Mouse (Mus musculus) MEL (cell line): Measurements from ENCODE around the gene Suclg2.

ENCODE experiments used
- E2F4 ChIP-seq: IDR thresholded peaks from 2 replicates; pipeline ENCODE4 v1.6.1; 2011; ENCODE audit warnings: low read depth, low read length, improper control_type of control experiment, borderline replicate concordance
- EP300 ChIP-seq, 2 experiments: IDR thresholded peaks; 2 replicates each; pipeline ENCODE4 v1.6.1; 2011; ENCODE audit warnings: improper control_type of control experiment in 2 of 2, low read length in 2 of 2, low read depth in 1 of 2, mild to moderate bottlenecking in 1 of 2
- HCFC1 ChIP-seq: IDR thresholded peaks from 2 replicates; pipeline ENCODE4 v1.6.1; 2012; ENCODE audit warnings: low read depth, mild to moderate bottlenecking, inconsistent platforms, low read length, improper control_type of control experiment, moderate library complexity
- SIN3A ChIP-seq: IDR thresholded peaks from 2 replicates; pipeline ENCODE4 v1.6.1; 2012; ENCODE audit warnings: low read length, improper control_type of control experiment, inconsistent platforms
- USF1 ChIP-seq: IDR thresholded peaks from 2 replicates; pipeline ENCODE4 v1.6.1; 2014; ENCODE audit warnings: low read depth, mild to moderate bottlenecking, inconsistent platforms, low read length, improper control_type of control experiment, moderate library complexity

GRCm38 (mm10) chr6:95699326-95699725, 19.3 kb downstream of the Suclg2 start:
- TF ChIP-seq SIN3A (no peak), USF1 (no peak), EP300 (IDR thresholded peaks at IDR 0.05; ENCODE audit: low read depth in 1 of 2, low read length in 2 of 2) (no peak), E2F4 (no peak), HCFC1 (no peak)
